Mouse (Mus musculus) midbrain, embryonic 15.5 days (tissue): Measurements from ENCODE around the gene Phf12. TPM values are rescaled to one million over a fixed set of nuclear protein-coding genes. Genes with fewer than 3 reads are reported as not detected.

ENCODE experiments used
- ATAC-seq: fragments of 200-750 bp; cut with Nextera tagmentation; replicated peaks from 2 replicates; pipeline ENCODE4 v1.8.0; 2017; ENCODE audit warnings: moderate TSS enrichment
- H3K27ac ChIP-seq: fragments of 300-500 bp; sonication (generic); 2 replicates; pipeline ENCODE4 v1.5.1; 2015; ENCODE audit warnings: mild to moderate bottlenecking, inconsistent platforms
- H3K27me3 ChIP-seq: fragments of 300-500 bp; sonication (generic); replicated peaks from 2 replicates; pipeline ENCODE4 v1.6.1; 2015; ENCODE audit warnings: inconsistent platforms
- H3K36me3 ChIP-seq: fragments of 300-500 bp; sonication (generic); replicated peaks from 2 replicates; pipeline ENCODE4 v1.6.1; 2015; ENCODE audit warnings: inconsistent platforms
- H3K4me1 ChIP-seq: fragments of 300-500 bp; sonication (generic); 2 replicates; pipeline ENCODE4 v1.6.1; 2015; ENCODE audit warnings: inconsistent platforms
- H3K4me2 ChIP-seq: fragments of 300-500 bp; sonication (generic); 2 replicates; pipeline ENCODE4 v1.6.1; 2015; ENCODE audit warnings: inconsistent platforms, mild to moderate bottlenecking, moderate library complexity
- H3K4me3 ChIP-seq: fragments of 300-500 bp; sonication (generic); 2 replicates; pipeline ENCODE4 v1.5.1; 2015; ENCODE audit warnings: mild to moderate bottlenecking, inconsistent platforms
- H3K9ac ChIP-seq: fragments of 300-500 bp; sonication (generic); 2 replicates; pipeline ENCODE4 v1.6.1; 2015; ENCODE audit warnings: mild to moderate bottlenecking, inconsistent platforms
- H3K9me3 ChIP-seq: fragments of 300-500 bp; sonication (generic); 2 replicates; pipeline ENCODE4 v1.6.1; 2016; ENCODE audit warnings: inconsistent platforms
- WGBS: fragments of 180-500 bp; shearing (Covaris S2); methylation state at CpG from one replicate; pipeline ENCODE4 v1.1.7; 2015; ENCODE audit warnings: mixed read lengths; 5-methylcytosine and 5-hydroxymethylcytosine counted together
- polyA plus RNA-seq: library from polyadenylated mRNA; unstranded; fragments of >200 nt; fragmentation: Nextera tagmentation; extraction: Ambion mirVana; gene quantifications from 2 replicates; pipeline ENCODE4 v1.2.1, GENCODE M21; 2015

The Phf12 gene
- polyA plus RNA-seq, 1 experiment from 2014 or later, result 19.2 TPM

DNA sequence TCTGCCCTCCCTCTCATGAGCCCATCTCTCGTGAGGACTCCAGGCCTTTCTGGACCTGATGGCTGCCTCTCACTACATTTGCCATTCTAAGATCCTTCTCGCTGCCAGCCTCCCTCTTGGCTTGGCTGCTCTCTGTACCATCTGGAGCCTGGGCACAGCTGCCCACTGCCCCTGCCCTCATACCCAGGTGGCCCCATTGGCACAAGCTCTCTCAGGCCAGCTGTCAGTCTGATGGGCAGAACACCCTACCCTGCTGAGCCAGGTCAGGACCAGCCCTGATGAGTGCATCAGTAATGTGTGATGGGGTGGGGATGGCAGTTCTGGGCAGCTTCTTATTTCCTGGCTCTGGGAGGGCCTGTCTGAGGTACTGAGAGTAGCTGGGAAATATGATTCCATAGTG is 24.3 kb upstream of the Phf12 start:
- Histone ChIP-seq H3K27me3 (peaks cover 6% of the 10 kb centered on the region; the same call in 1 of the 2 replicates), H3K4me2 (no peak overlapping the region), H3K4me1 (peaks cover 17% of the 10 kb centered on the region), H3K4me3 (no peak overlapping the region), H3K27ac (no peak overlapping the region), H3K9ac (no peak overlapping the region), H3K36me3 (peaks cover 11% of the 10 kb centered on the region; the same call in 1 of the 2 replicates), H3K9me3 (no peaks in the 10 kb centered on the region)
- no peak for ATAC-seq
- 69% methylated on average over 2 of the region's 2 CpGs for WGBS

DNA sequence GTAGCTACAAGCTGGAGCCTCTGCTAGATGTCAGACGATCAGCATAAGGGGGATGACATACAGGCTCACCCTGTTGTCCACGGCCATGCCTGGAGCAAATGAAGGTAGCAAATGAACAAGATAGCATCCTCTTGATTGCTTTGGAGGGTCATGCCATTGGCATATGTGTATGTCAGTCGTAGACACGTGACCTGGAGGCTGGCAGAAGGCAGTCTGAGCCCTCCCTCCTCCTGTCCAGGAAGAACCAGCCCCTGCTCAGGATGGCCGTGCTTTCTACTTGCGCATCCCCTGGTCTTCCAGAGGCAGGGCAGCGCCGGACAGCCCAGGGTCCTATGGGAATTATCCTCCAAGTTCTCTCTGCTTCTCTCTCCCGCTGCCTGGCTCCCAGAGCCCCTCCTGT is 23.6 kb upstream of the Phf12 start:
- H3K4me2 ChIP-seq, result no peak overlapping the region
- H3K9ac ChIP-seq, result no peak overlapping the region
- ATAC-seq, result no peak
- WGBS, result 61% methylated on average over 9 of the region's 9 CpGs
- peaks cover 17% of the 10 kb centered on the region for H3K4me1 ChIP-seq
- no peak overlapping the region for H3K27ac ChIP-seq
- H3K9me3 ChIP-seq, result no peaks in the 10 kb centered on the region
- peaks cover 6% of the 10 kb centered on the region; the same call in 1 of the 2 replicates for H3K27me3 ChIP-seq
- peaks cover 10% of the 10 kb centered on the region; the same call in 1 of the 2 replicates for H3K36me3 ChIP-seq
- H3K4me3 ChIP-seq, result no peak overlapping the region

DNA sequence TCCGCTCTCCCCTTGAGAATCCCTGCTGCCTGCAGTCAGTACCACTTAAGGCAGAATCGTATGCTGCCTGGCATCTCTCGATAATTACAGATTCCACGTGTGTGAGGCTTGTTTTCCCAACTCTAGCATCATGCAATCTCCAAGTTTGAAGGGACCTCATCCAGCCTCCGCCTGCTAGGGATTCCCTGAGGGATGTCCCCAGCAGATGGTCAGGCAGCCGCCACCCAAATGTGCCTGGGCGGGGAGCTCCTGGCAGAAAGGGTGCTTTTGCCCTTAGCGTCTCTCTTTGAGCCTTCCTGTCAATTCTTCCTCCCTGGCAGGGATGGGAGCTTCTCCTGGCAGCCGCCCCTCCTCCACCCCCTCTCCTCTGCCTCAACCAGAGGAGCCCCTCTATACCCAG is 22.4 kb upstream of the Phf12 start:
- Histone ChIP-seq H3K9ac (no peak overlapping the region), H3K4me3 (no peak overlapping the region), H3K4me1 (peaks cover 26% of the 10 kb centered on the region), H3K4me2 (no peak overlapping the region), H3K9me3 (no peaks in the 10 kb centered on the region), H3K27ac (peak overlapping the region; percentile 3; the same call in 1 of the 2 replicates), H3K36me3 (no peaks in the 10 kb centered on the region), H3K27me3 (0 out of 2 replicates have a peak, but pooled peaks cover 6% of the 10 kb centered on the region)
- WGBS, result 43% methylated on average over 9 of the region's 9 CpGs
- no peak for ATAC-seq

DNA sequence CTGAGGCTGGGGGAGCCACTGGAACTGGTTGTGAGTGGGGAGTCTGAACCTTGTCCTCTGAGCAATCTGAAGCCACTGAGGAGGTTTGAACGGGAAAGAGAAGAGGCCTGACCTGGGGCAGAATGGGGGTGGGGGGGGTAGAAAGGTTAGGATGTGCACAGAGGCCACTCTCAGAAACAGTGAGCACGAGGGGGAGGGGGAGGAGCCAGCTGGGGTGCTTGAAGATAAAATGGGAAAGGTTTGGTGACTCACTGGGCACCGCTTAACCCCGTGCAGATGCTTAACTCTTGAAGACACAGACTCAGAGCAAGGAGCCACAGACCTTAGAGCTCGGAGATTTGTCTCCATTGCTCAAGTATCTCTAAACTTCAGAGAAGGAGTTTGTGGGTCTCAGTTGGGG is 21.7 kb upstream of the Phf12 start:
- H3K4me1 ChIP-seq, result peaks cover 32% of the 10 kb centered on the region
- H3K27ac ChIP-seq, result 0 out of 2 replicates have a peak overlapping the region, but pooled peaks have one; percentile 3
- WGBS, result 61% methylated on average over 5 of the region's 5 CpGs

DNA sequence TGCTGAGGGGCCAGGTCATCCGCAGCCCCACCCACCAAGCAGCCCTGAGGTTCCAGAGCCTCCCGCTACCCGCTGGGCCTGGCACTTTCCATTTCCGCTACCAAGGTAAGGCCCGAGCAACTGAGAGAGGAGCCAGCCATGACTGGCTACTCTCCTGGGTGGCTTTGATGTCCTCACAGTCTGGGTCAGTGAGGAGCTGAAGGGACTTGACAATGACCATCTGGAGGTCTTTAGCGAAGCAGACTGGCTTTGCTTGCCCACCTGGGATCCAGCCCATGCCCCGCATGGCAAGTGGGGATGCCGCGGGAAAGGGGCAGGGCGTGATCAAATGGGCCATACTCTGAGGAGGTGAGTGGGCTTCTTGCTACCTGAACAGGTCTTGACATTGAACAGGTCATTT is 19.6 kb upstream of the Phf12 start:
- no peak for ATAC-seq
- Histone ChIP-seq H3K4me3 (no peak overlapping the region), H3K4me1 (peaks cover 42% of the 10 kb centered on the region), H3K4me2 (no peak overlapping the region), H3K36me3 (no peaks in the 10 kb centered on the region), H3K9me3 (no peaks in the 10 kb centered on the region), H3K9ac (no peak overlapping the region), H3K27me3 (0 out of 2 replicates have a peak, but pooled peaks cover 2% of the 10 kb centered on the region), H3K27ac (no peak overlapping the region)
- WGBS, result 85% methylated on average over 10 of the region's 10 CpGs

More for the DNA sequence above, 21.7 kb upstream of the Phf12 start:
- Histone ChIP-seq H3K9ac (no peak overlapping the region), H3K4me3 (no peak overlapping the region), H3K4me2 (no peak overlapping the region), H3K27me3 (0 out of 2 replicates have a peak, but pooled peaks cover 6% of the 10 kb centered on the region), H3K36me3 (no peaks in the 10 kb centered on the region), H3K9me3 (no peaks in the 10 kb centered on the region)
- ATAC-seq, result no peak

DNA sequence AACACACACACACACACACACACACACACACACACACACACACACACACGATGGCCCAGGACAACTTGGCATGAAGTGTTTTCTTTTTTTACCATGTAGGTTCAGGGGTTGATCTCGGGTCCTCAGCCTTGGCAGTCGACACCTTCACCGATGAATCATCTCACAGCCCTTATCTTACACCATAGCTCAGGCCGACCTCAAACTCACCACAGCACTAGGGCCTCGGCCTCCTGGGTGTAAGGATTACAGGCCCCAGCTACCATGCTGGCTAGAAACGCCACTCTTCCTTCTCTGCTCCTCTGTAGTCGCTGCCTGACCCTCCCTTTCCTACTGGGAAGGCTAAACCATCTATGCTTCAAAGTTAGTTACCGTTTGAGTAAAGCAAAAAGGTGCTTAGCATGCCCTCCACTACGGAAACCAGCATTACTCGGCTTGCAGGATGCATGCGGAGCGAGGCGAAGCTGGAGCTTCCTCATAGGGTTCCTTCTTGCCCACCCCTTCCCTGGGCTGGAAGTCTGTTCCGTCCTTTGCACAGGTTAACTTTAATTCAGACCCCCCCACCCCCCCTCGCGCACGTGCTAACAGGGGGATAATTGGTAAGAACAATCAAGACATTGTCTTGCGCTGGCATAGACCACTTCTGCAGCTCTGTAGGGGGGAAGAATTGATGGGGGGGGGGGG is 18.0 kb upstream of the Phf12 start:
- Histone ChIP-seq H3K4me1 (peaks cover 35% of the 10 kb centered on the region), H3K4me2 (no peak overlapping the region), H3K27ac (peak overlapping the region; percentile 72), H3K4me3 (no peak overlapping the region), H3K27me3 (0 out of 2 replicates have a peak, but pooled peaks cover 2% of the 10 kb centered on the region), H3K9ac (peak overlapping the region; percentile 6; the same call in 1 of the 2 replicates), H3K9me3 (no peaks in the 10 kb centered on the region), H3K36me3 (no peaks in the 10 kb centered on the region)
- WGBS, result 13% methylated on average over 19 of the region's 19 CpGs
- no peak for ATAC-seq

DNA sequence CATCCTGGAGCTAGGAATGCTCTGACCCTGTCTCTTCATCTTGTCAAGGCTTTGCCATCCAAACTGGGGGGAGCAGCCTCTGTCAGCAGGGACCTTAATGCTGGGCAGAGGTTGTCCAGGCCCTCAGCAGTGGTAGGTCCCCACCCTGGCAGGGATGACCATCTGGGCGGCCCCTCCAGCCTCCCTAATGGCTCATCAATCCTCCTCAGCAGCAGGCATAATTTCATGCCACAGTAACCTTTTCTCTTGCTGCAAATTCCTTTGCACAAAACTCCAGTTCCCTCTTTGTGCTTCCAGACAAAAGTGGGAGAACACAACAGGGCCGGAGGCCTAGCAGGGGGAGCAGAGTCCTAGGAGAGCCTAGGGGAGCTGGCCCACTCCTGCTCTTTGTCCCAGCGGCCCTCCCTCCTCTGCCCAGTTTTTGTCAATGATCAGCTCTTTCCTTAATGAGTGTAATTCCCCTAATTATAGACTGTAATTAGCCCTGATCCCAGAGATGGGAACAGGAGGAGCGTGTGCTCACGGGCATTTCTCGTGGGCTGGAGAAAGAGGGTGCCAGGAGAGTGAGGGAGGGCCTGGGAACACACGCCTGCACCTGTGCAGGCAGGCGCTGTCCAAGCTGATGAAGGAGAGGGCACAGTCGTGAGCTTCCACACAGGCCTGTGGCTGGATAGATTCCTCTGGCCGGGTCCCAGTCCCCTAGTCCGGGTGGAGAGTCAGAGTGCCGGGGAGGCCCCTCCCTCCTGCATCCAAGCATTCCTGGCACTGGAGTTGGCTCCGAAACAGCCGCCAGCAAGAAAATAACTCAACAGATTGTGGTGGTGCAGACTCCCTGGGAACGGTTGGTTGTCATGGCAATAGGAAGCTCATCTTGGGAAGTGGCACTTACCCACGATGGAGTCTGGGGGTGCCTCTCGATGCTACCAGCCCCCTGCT is 17.2 kb upstream of the Phf12 start:
- Histone ChIP-seq H3K4me3 (no peak overlapping the region), H3K27ac (peak overlapping the region; percentile 72), H3K36me3 (no peaks in the 10 kb centered on the region; the same call in 1 of the 2 replicates), H3K4me1 (peaks cover 29% of the 10 kb centered on the region), H3K9me3 (no peaks in the 10 kb centered on the region), H3K4me2 (peak overlapping the region; percentile 21), H3K27me3 (0 out of 2 replicates have a peak, but pooled peaks cover 2% of the 10 kb centered on the region), H3K9ac (peak overlapping the region; percentile 23; the same call in 1 of the 2 replicates)
- WGBS, result 3% methylated on average over 17 of the region's 17 CpGs
- ATAC-seq, result peak; percentile 69

DNA sequence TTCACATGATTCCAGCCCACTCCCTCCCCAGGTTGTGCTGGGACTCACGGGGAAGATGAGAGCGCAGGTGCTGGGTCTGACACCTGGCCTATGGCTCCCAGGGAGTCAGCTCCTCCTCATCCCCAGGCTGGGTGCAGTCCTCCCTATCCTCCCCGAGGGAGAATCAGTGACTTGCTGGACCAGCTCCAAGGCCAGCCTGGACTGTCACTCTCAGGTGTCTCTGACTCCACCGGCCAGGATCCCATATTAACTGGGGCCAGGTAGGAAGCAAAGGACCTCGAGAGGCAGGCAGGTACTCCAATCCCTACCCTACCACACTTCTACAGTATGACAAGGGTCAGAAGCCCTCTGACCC is 16.5 kb upstream of the Phf12 start:
- Histone ChIP-seq H3K9me3 (no peaks in the 10 kb centered on the region), H3K4me2 (0 out of 2 replicates have a peak overlapping the region, but pooled peaks have one; percentile 21), H3K27me3 (0 out of 2 replicates have a peak, but pooled peaks cover 2% of the 10 kb centered on the region), H3K27ac (peak overlapping the region; percentile 55), H3K36me3 (peaks cover 3% of the 10 kb centered on the region; the same call in 1 of the 2 replicates), H3K9ac (no peak overlapping the region), H3K4me3 (no peak overlapping the region), H3K4me1 (peaks cover 26% of the 10 kb centered on the region)
- 51% methylated on average over 5 of the region's 5 CpGs for WGBS
- ATAC-seq, result peak; percentile 46; the same call in 1 of the 2 replicates

DNA sequence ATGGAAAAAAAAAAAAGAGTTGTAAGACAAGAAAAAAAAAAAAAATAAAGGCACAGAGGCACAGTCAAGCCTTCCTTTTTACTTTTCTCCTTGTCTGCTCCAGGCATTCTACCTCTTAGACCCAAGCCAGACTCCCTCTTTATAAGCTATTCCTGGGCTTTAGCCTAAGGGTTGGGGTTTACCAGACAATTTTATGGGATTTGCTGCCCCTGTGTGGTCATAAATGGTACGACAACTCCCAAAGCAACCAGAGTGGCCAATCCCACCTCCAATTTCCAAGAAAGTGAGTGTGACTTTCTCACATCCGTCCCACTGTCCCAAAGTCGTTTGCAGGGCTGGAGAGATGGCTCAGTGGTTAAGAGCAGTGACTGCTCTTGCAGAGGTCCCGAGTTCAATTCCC is 15.4 kb upstream of the Phf12 start:
- Histone ChIP-seq H3K27me3 (0 out of 2 replicates have a peak, but pooled peaks cover 2% of the 10 kb centered on the region), H3K36me3 (peaks cover 3% of the 10 kb centered on the region; the same call in 1 of the 2 replicates), H3K27ac (no peak overlapping the region), H3K4me3 (no peak overlapping the region), H3K4me1 (peaks cover 26% of the 10 kb centered on the region), H3K9me3 (no peaks in the 10 kb centered on the region), H3K9ac (no peak overlapping the region), H3K4me2 (no peak overlapping the region)
- under 1% methylated on average over 4 of the region's 4 CpGs for WGBS
- no peak for ATAC-seq

DNA sequence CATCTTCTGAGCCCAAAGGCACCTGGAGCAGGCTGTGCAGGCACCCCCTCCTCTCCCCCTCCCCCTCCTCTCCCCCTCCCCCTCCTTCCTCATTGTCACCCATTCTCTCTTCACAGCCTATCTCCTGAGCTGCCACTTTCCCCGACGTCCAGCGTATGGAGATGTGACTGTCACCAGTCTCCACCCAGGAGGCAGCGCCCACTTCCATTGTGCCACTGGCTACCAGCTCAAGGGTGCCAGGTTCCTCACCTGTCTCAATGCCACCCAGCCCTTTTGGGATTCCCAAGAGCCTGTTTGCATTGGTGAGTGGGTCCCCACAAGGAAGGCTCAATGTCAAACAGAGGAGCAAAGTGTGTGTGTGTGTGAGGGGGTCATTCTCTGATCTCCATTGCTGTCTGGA is 13.8 kb upstream of the Phf12 start:
- WGBS, result 93% methylated on average over 4 of the region's 4 CpGs

DNA sequence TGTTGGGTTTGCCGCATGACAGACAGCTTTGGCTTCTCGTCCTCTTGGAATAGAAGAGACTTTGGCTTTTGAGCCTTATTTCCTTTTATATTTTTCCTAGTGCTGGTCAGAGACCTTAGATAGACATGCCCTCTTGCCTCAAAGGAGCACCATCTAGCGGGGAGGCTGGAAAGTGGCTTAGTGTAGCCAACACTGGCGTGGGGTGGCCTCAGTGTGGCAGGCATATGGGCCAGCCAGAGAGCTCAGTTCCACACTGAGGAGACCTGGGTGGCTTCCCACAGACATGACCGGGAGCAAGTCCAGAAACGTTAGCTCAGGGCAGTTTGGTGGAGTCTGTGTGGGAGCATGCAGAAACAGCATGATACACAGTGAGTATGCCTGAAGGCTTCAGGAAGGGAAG is 11.8 kb upstream of the Phf12 start:
- 87% methylated on average over 6 of the region's 6 CpGs for WGBS

More for the DNA sequence above, 13.8 kb upstream of the Phf12 start:
- Histone ChIP-seq H3K27me3 (0 out of 2 replicates have a peak, but pooled peaks cover 2% of the 10 kb centered on the region), H3K9ac (no peak overlapping the region), H3K4me3 (no peak overlapping the region), H3K9me3 (no peaks in the 10 kb centered on the region), H3K4me2 (no peak overlapping the region), H3K4me1 (peaks cover 26% of the 10 kb centered on the region), H3K27ac (no peak overlapping the region), H3K36me3 (peaks cover 8% of the 10 kb centered on the region; the same call in 1 of the 2 replicates)
- ATAC-seq, result no peak

DNA sequence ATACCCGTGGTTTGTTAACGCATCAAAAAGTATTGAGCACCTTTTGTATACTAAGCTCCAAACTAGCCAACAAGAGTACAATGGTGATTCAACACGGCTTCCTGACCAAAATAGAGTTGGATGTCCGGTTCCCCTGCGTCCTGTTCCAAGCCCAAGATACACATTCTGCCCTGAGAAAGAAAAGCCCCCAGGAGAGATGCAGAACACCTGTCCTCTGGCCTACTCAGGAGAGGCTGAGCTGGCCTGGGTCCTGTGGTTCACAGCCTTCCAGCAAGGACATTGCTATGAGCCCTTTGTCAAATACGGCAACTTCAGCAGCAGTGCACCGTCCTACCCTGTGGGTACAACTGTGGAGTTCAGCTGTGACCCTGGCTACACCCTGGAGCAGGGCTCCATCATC is 9.0 kb upstream of the Phf12 start:
- Histone ChIP-seq H3K27ac (no peak overlapping the region), H3K4me3 (no peak overlapping the region), H3K9ac (no peak overlapping the region), H3K4me2 (no peak overlapping the region), H3K36me3 (peaks cover 20% of the 10 kb centered on the region; the same call in 1 of the 2 replicates), H3K27me3 (no peaks in the 10 kb centered on the region), H3K4me1 (no peaks in the 10 kb centered on the region), H3K9me3 (no peaks in the 10 kb centered on the region)
- 90% methylated on average over 7 of the region's 7 CpGs for WGBS
- ATAC-seq, result no peak

More for the DNA sequence above, 11.8 kb upstream of the Phf12 start:
- H3K9ac ChIP-seq, result no peak overlapping the region
- no peak for ATAC-seq
- 0 out of 2 replicates have a peak, but pooled peaks cover 2% of the 10 kb centered on the region for H3K27me3 ChIP-seq
- no peak overlapping the region for H3K27ac ChIP-seq
- no peak overlapping the region for H3K4me3 ChIP-seq
- H3K4me1 ChIP-seq, result peaks cover 11% of the 10 kb centered on the region
- peaks cover 8% of the 10 kb centered on the region; the same call in 1 of the 2 replicates for H3K36me3 ChIP-seq
- no peak overlapping the region for H3K4me2 ChIP-seq
- H3K9me3 ChIP-seq, result no peaks in the 10 kb centered on the region
